Mouse (Mus musculus) embryonic facial prominence, embryonic 11.5 days (tissue): ENCODE data around the gene 1700019D03Rik. TPM values are rescaled to one million over a fixed set of nuclear protein-coding genes. Genes with fewer than 3 reads are reported as not detected.
"Not testable (repeated sequence)": the region's sequence is repeated elsewhere in the genome, so short reads cannot be mapped to it uniquely, and the experiment has no call there.

Experiments
- ATAC-seq: fragments of 200-750 bp; cut with Nextera tagmentation; replicated peaks from 2 replicates; pipeline ENCODE4 v1.8.0; 2017; ENCODE audit warnings: low read depth; ENCODE audit not compliant: insufficient number of reproducible peaks, low FRiP score, low TSS enrichment
- DNase-seq: peaks from one replicate; pipeline ENCODE4 v3.0.0-alpha.2; 2015; ENCODE audit warnings: low spot score
- H3K27ac ChIP-seq: fragments of 300-500 bp; sonication (generic); replicated peaks from 2 replicates; pipeline ENCODE4 v1.5.1; 2014; ENCODE audit warnings: mild to moderate bottlenecking, low read depth, low read length, control low read depth
- H3K27me3 ChIP-seq: fragments of 300-500 bp; sonication (generic); 2 replicates; pipeline ENCODE4 v1.6.1; 2014; ENCODE audit warnings: mild to moderate bottlenecking, low read length, moderate library complexity, mixed read lengths; ENCODE audit not compliant: control insufficient read depth, insufficient read depth
- H3K36me3 ChIP-seq: fragments of 300-500 bp; sonication (generic); replicated peaks from 2 replicates; pipeline ENCODE4 v1.6.1; 2014; ENCODE audit warnings: low read depth, mild to moderate bottlenecking, low read length, moderate library complexity, mixed read lengths; ENCODE audit not compliant: control insufficient read depth, insufficient read depth
- H3K4me1 ChIP-seq: fragments of 300-500 bp; sonication (generic); 2 replicates; pipeline ENCODE4 v1.6.1; 2014; ENCODE audit warnings: low read length, mixed read lengths; ENCODE audit not compliant: control insufficient read depth, insufficient read depth
- H3K4me2 ChIP-seq: fragments of 300-500 bp; sonication (generic); 2 replicates; pipeline ENCODE4 v1.6.1; 2014; ENCODE audit warnings: low read depth, mild to moderate bottlenecking, control low read depth, low read length, moderate library complexity
- H3K4me3 ChIP-seq: fragments of 300-500 bp; sonication (generic); 2 replicates; pipeline ENCODE4 v1.5.1; 2014; ENCODE audit warnings: low read depth, low read length, control low read depth
- H3K9ac ChIP-seq: fragments of 300-500 bp; sonication (generic); replicated peaks from 2 replicates; pipeline ENCODE4 v1.6.1; 2014; ENCODE audit warnings: mild to moderate bottlenecking, control low read depth, low read length
- H3K9me3 ChIP-seq: fragments of 300-500 bp; sonication (generic); replicated peaks from 2 replicates; pipeline ENCODE4 v1.6.1; 2016; ENCODE audit warnings: mild to moderate bottlenecking, low read length, inconsistent platforms, mixed read lengths; ENCODE audit not compliant: control insufficient read depth
- WGBS: fragments of 180-500 bp; shearing (Covaris S2); extraction: QIAGEN DNeasy Blood & Tissue Kit; methylation state at CpG from one replicate; pipeline ENCODE4 v1.1.7; 2014; 5-methylcytosine and 5-hydroxymethylcytosine counted together
- polyA plus RNA-seq: library from polyadenylated mRNA; unstranded; fragments of >200 nt; fragmentation: Nextera tagmentation; extraction: Ambion mirVana; gene quantifications from 2 replicates; pipeline ENCODE4 v1.2.1, GENCODE M21; 2014

The 1700019D03Rik gene
- polyA plus RNA-seq, 1 experiment from 2014 or later, result 4.6 TPM

DNA sequence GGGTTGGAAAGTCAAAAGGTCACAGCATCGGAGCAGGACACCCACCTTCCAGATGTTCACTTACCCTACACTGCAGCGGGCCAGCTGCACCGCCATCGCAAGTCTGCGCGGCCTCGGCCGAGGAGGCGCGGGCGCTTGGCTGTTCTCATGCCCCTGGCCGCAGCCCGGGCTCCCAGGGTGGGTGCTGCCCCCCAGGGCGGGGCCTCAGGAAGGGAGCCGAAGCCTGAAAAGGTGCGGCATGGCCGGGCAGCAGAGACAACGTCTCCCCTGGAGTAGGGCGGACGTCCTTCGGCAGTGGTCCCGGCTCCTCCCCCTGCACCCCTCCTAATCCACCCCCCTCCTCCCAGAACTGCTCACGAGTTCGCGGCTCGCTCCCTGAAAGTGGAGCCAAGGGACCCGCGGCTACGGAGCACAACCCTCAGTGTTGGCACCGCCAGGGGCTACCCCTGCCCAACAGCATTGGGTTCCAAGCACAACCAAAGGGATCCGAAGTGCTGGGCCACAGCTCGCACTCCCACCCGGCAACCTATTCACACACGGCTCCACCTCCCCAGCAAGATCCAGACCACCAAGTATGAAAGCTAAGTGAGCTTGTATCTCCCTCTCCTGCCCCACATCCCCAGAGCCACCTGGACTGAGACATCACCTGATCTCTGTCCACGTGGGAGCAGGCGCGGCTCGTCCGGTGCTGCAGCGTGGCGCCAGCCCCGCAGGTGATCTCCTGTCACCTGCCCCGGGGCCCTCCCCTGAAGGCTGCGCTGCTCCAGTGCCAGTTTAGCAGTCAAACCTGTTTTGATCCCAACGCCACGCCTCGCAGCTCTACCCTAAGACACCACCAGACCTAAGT lies 67.2 kb downstream of the 1700019D03Rik start:
- H3K9ac ChIP-seq, result peak overlapping the region; percentile 62
- WGBS, result under 1% methylated on average over 47 of the region's 47 CpGs
- H3K9me3 ChIP-seq, result no peaks in the 10 kb centered on the region
- H3K4me2 ChIP-seq, result peak overlapping the region; percentile 97
- ATAC-seq (peak; percentile 83), DNase-seq (peak; percentile 36)
- no peak overlapping the region for H3K27ac ChIP-seq
- no peaks in the 10 kb centered on the region for H3K4me1 ChIP-seq
- H3K36me3 ChIP-seq, result no peaks in the 10 kb centered on the region
- H3K4me3 ChIP-seq, result peak overlapping the region; percentile 55
- H3K27me3 ChIP-seq, result no peaks in the 10 kb centered on the region; the same call in 1 of the 2 replicates

DNA sequence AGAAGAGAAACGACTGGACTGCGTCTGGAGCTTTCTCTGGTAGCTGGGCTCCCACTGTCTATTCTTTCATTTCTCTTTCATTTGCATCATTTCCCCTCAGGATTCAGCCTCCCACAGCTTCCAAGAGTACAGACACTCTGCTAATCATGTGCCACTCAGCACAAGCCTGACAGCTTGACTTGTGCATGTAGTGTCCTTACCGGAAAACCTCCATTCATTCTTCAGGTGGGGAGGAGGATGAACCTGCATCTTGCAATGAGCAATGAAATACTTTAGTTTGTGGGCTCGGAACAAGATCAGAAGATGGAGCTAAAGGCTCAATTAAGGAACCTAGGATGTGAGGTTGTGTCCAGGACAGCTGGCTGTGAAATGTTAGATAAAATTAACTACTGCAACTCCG lies 67.8 kb downstream of the 1700019D03Rik start:
- H3K4me2 ChIP-seq, result peak overlapping the region; percentile 97
- no peak for DNase-seq
- H3K27me3 ChIP-seq, result no peaks in the 10 kb centered on the region; the same call in 1 of the 2 replicates
- ATAC-seq, result no peak
- no peaks in the 10 kb centered on the region for H3K9me3 ChIP-seq
- H3K36me3 ChIP-seq, result no peaks in the 10 kb centered on the region
- H3K9ac ChIP-seq, result no peak overlapping the region
- H3K4me3 ChIP-seq, result peak overlapping the region; percentile 55
- 4% methylated on average over 5 of the region's 5 CpGs for WGBS
- no peak overlapping the region for H3K27ac ChIP-seq
- no peaks in the 10 kb centered on the region for H3K4me1 ChIP-seq

DNA sequence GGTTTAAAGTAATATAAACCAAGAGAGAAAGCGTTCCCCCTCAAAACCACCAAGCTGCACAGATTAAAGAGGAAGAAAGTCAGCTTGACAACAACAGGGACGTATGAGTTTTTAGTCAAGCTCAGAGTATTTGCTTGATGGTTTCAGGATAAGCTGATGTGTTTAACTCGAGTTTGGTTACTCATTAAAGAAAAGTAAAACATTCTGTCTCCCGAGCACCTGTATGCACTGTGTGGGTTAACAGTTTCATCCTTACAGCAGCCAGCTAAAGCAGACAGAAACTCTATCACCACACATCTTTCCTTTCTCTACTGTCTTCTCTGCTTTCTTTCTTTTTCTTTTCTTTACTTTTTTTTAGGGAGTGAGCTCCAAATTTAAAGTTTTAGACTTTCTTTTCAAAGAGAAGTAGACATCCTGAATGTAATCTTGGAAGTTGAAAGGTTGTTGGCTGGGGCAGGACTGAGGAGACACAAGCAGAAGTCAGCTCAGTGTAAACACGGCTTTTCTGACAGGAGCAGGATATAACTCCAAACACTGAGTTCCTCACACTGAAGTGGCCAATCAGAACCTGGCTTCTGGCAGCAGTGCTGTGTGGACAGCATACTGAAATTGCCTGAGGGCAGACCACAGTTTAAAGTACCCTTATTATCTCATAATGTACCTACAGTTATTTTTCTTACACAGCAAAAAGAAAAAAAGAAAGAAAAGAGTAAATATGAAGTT lies 68.7 kb downstream of the 1700019D03Rik start:
- 48% methylated on average over 5 of the region's 5 CpGs for WGBS
- peak; percentile 32 for DNase-seq
- H3K4me1 ChIP-seq, result no peaks in the 10 kb centered on the region

GRCm38 (mm10) chr1:52947895-52948294 lies 72.1 kb downstream of the 1700019D03Rik start:
- 87% methylated on average over 5 of the region's 5 CpGs for whole genome bisulfite sequencing
- H3K27ac ChIP-seq, result no peak overlapping the region
- no peaks in the 10 kb centered on the region for H3K27me3 ChIP-seq
- ATAC-seq (no peak), DNase-seq (no peak)
- no peaks in the 10 kb centered on the region for H3K4me1 ChIP-seq
- H3K36me3 ChIP-seq, result no peaks in the 10 kb centered on the region
- H3K9ac ChIP-seq, result no peak overlapping the region
- no peak overlapping the region for H3K4me2 ChIP-seq
- no peaks in the 10 kb centered on the region for H3K9me3 ChIP-seq
- no peak overlapping the region for H3K4me3 ChIP-seq

More for the DNA sequence above, 68.7 kb downstream of the 1700019D03Rik start:
- no peaks in the 10 kb centered on the region; the same call in 1 of the 2 replicates for H3K27me3 ChIP-seq
- no peaks in the 10 kb centered on the region for H3K36me3 ChIP-seq
- no peak overlapping the region for H3K9ac ChIP-seq
- H3K4me3 ChIP-seq, result no peak overlapping the region
- H3K27ac ChIP-seq, result no peak overlapping the region
- ATAC-seq, result no peak
- no peak overlapping the region for H3K4me2 ChIP-seq
- no peaks in the 10 kb centered on the region for H3K9me3 ChIP-seq

DNA sequence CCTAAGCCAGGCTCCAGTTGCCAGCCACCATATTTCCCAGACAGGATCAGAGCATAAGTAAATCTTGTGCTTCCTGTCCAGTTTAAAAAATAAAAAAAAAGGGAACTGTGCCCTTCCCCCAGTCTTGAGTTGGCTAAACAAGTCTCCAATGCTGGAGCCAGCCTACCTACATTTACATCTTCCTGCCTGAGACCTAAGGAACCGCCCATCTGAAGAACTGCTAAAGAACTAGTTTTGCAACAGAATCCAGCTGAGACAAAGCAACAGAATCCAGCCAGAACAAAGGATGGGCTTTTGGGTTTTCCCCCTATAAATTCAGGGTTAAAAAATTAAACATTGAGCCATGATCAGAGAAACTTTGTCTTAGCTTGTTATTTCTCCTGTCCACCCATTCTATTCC lies 81.0 kb downstream of the 1700019D03Rik start:
- no peak overlapping the region for H3K4me3 ChIP-seq
- H3K27me3 ChIP-seq, result no peaks in the 10 kb centered on the region
- no peak overlapping the region for H3K27ac ChIP-seq
- WGBS, result 92% methylated on average over 1 of the region's 1 CpGs
- no peak overlapping the region for H3K4me2 ChIP-seq
- H3K36me3 ChIP-seq, result no peaks in the 10 kb centered on the region
- H3K9me3 ChIP-seq, result no peaks in the 10 kb centered on the region
- DNase-seq (no peak), ATAC-seq (no peak)
- no peaks in the 10 kb centered on the region for H3K4me1 ChIP-seq
- no peak overlapping the region for H3K9ac ChIP-seq

GRCm38 (mm10) chr1:52934494-52934893 lies 85.5 kb downstream of the 1700019D03Rik start:
- Histone ChIP-seq H3K9ac (no peak overlapping the region), H3K4me1 (no peaks in the 10 kb centered on the region), H3K27me3 (no peaks in the 10 kb centered on the region), H3K4me3 (no peak overlapping the region), H3K36me3 (no peaks in the 10 kb centered on the region), H3K9me3 (no peaks in the 10 kb centered on the region), H3K27ac (no peak overlapping the region), H3K4me2 (no peak overlapping the region)
- no peak for DNase-seq
- no peak for ATAC-seq
- 83% methylated on average over 5 of the region's 5 CpGs for WGBS

GRCm38 (mm10) chr1:52924482-52924881 lies 95.5 kb downstream of the 1700019D03Rik start:
- not testable (repeated sequence) for H3K27me3 ChIP-seq, H3K36me3 ChIP-seq, DNase-seq, H3K4me1 ChIP-seq, H3K4me2 ChIP-seq, H3K9ac ChIP-seq, H3K27ac ChIP-seq, H3K4me3 ChIP-seq, ATAC-seq, H3K9me3 ChIP-seq
- WGBS, result no CpG with 5 or more reads among the region's 1 CpGs

DNA sequence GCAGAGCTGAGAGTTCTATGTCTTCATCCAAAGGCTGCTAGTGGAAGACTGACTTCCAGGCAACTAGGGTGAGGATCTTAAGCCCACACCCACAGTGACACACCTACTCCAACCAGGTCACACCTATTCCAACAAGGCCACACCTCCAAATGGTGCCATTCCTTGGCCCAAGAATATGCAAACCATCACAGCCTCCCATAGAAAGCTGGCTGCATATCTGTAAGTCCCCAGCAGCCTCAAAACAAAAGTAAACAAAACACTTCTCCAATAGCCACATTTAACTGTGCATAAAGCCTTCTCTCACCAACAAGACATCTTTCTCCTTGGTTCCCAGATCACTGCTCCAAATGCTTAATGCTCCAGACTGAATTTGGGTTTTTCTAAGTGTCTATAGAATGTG lies 101.1 kb downstream of the 1700019D03Rik start:
- not testable (repeated sequence) for ATAC-seq, DNase-seq, H3K4me2 ChIP-seq, H3K9ac ChIP-seq, H3K4me1 ChIP-seq, H3K27ac ChIP-seq, H3K9me3 ChIP-seq, H3K27me3 ChIP-seq, H3K4me3 ChIP-seq, H3K36me3 ChIP-seq
